Comparison of ENCODE assay signal across 8 mouse cellular contexts in the genomic region with DNA sequence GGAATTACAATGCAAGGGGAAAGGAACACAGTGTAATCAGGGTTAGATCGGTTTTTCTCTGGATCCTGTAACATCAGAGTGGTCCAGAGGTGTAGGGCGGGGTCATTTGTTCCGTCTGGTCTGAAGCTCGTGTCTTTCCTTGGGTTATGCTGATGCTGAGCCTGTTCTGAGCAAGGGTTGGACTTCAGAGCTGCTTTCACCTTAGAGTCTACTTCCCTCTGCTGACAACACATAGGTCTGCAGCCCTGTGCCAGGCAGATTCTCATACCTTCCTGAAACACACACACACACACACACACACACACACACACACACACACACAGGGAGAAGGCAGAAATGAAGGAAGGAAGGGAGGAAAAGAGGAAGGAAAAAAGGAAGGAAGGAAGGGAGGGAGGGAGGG. TPM values are rescaled to one million over a fixed set of nuclear protein-coding genes. Genes with fewer than 3 reads are reported as not detected.
A peak's percentile ranks its signal among the peaks of the same experiment; 100 is the strongest.
DNase-seq lines count a peak whose midpoint lies in the region; ATAC-seq and TF ChIP-seq lines count a peak whose summit lies in the region.

No protein-coding gene starts in this region.

- no peaks in the 10 kb centered on the region for H3K9me3 ChIP-seq in hindbrain, postnatal 0 days (ENCODE audit: low read length)
- H3K9me3 ChIP-seq in hindbrain, embryonic 14.5 days (ENCODE audit: control insufficient read depth, low read length), result no peaks in the 10 kb centered on the region

- TF ChIP-seq POLR2A in bone marrow, adult 2 months (IDR thresholded peaks at IDR 0.05; ENCODE audit: borderline replicate concordance, control insufficient read depth, low read depth, low read length), result no peak

- H3K27ac ChIP-seq in hindbrain, postnatal 0 days, result no peak overlapping the region
- no peak overlapping the region for H3K27ac ChIP-seq in hindbrain, embryonic 14.5 days
- no peak overlapping the region for H3K27ac ChIP-seq in bone marrow, adult 2 months (ENCODE audit: control insufficient read depth, insufficient read depth, low read depth, low read length, poor library complexity)

- H3K4me1 ChIP-seq in hindbrain, postnatal 0 days (ENCODE audit: insufficient read depth, low read length), result no peaks in the 10 kb centered on the region
- H3K4me1 ChIP-seq in hindbrain, embryonic 14.5 days (replicated peaks; ENCODE audit: control insufficient read depth, insufficient read depth, low read length), result no peaks in the 10 kb centered on the region
- no peaks in the 10 kb centered on the region for H3K4me1 ChIP-seq in bone marrow, adult 2 months (ENCODE audit: control insufficient read depth, insufficient read depth, low read length)

- no peaks in the 10 kb centered on the region for H3K36me3 ChIP-seq in hindbrain, postnatal 0 days (ENCODE audit: insufficient read depth, low read length)
- H3K36me3 ChIP-seq in hindbrain, embryonic 14.5 days (replicated peaks; ENCODE audit: control insufficient read depth, insufficient read depth), result no peaks in the 10 kb centered on the region

- WGBS in hindbrain, postnatal 0 days, result 76% methylated on average over 4 of the region's 4 CpGs
- WGBS in hindbrain, embryonic 14.5 days, result 77% methylated on average over 4 of the region's 4 CpGs
- 40% methylated on average over 4 of the region's 4 CpGs for WGBS in bone marrow, adult 2 months

- DNase-seq in hindbrain, postnatal 0 days (ENCODE audit: low spot score), result peak; percentile 30
- no peak for DNase-seq in hindbrain, embryonic 14.5 days (ENCODE audit: low spot score)
- peak; percentile 58 for DNase-seq in CD4-positive helper T cell, adult 2 months (ENCODE audit: low read depth, low spot score)
- DNase-seq in lung, postnatal 36 days, result peak; percentile 19
- no peak for DNase-seq in gastrocnemius, postnatal 25 days
- no peak for DNase-seq in neural tube, embryonic 10.5 days (ENCODE audit: extremely low spot score, low spot score)

- ATAC-seq in hindbrain, postnatal 0 days, result 0 out of 2 replicates have a peak, but pooled peaks have one; percentile 51
- ATAC-seq in hindbrain, embryonic 14.5 days (ENCODE audit: low FRiP score), result no peak
- ATAC-seq in inflammation-experienced regulatory T-cells, adult 6 months, result peak; percentile 100

- H3K27me3 ChIP-seq in hindbrain, postnatal 0 days (ENCODE audit: insufficient read depth, low read length), result no peaks in the 10 kb centered on the region
- no peaks in the 10 kb centered on the region for H3K27me3 ChIP-seq in hindbrain, embryonic 14.5 days (ENCODE audit: control insufficient read depth, insufficient read depth, low read length)

- no peak overlapping the region for H3K4me3 ChIP-seq in hindbrain, postnatal 0 days (ENCODE audit: low read length)
- H3K4me3 ChIP-seq in hindbrain, embryonic 14.5 days (replicated peaks; ENCODE audit: low read length), result no peak overlapping the region
- H3K4me3 ChIP-seq in bone marrow, adult 2 months (replicated peaks; ENCODE audit: control insufficient read depth, low read depth, low read length), result no peak overlapping the region

- peak; percentile 56 for TF ChIP-seq CTCF in hindbrain, postnatal 0 days (IDR thresholded peaks at IDR 0.05; ENCODE audit: low read depth)
- TF ChIP-seq CTCF in bone marrow, adult 2 months (IDR thresholded peaks at IDR 0.05; ENCODE audit: control insufficient read depth, insufficient read depth, low read length), result peak; percentile 32

- no peak overlapping the region for H3K4me2 ChIP-seq in hindbrain, postnatal 0 days (ENCODE audit: low read depth, low read length)
- H3K4me2 ChIP-seq in hindbrain, embryonic 14.5 days (replicated peaks), result no peak overlapping the region

- H3K9ac ChIP-seq in hindbrain, postnatal 0 days (replicated peaks; ENCODE audit: low read length), result no peak overlapping the region
- H3K9ac ChIP-seq in hindbrain, embryonic 14.5 days, result no peak overlapping the region

RNA-seq across cellular contexts. Expression of a gene that starts 43.2 kb away (rescaled TPM):
- 20.4 and 21.3 TPM in 2 replicates for total RNA-seq in hindbrain, postnatal 0 days (2014; rRNA removed)
- polyA plus RNA-seq in hindbrain, postnatal 0 days (2015; fragmentation: Nextera tagmentation; extraction: Ambion mirVana), result 6.2 and 6.3 TPM in 2 replicates
- polyA plus RNA-seq in hindbrain, embryonic 14.5 days (2014; fragmentation: Nextera tagmentation; extraction: Ambion mirVana), result 7.7 and 9.1 TPM in 2 replicates
- polyA plus RNA-seq in bone marrow, adult 2 months (2011; ENCODE audit: insufficient read depth, insufficient read length, low replicate concordance, missing spikeins), result 8.8 and 9.1 TPM in 2 replicates
- polyA plus RNA-seq in inflammation-experienced regulatory T-cells, adult 6 months (2017; shearing (Covaris generic)), result 10 to 100 TPM; 11.8 to 13.2 (median 12.3) TPM
- 10 to 100 TPM; 22.5 to 30.0 TPM for total RNA-seq in gastrocnemius, postnatal 25 days (2021)

Comparison
In these comparisons a context has a peak if more than half of its experiments do, and no peak if none do; other contexts are left out.
1. DNase-seq: peak in hindbrain, postnatal 0 days (single experiment), CD4-positive helper T cell, adult 2 months (single experiment) and lung, postnatal 36 days (single experiment); none in hindbrain, embryonic 14.5 days (single experiment), gastrocnemius, postnatal 25 days (single experiment) and neural tube, embryonic 10.5 days (single experiment).